Mouse (Mus musculus): ENCODE data around the gene Cep19. TPM values are rescaled to one million over a fixed set of nuclear protein-coding genes. Genes with fewer than 3 reads are reported as not detected.

Gene Cep19
- polyA plus RNA-seq, 1 experiment from 2014 or later, result 5.3 TPM

- TF ChIP-seq CTCF (IDR thresholded peaks at IDR 0.05; ENCODE audit: low read depth) (no peak), EP300 (IDR thresholded peaks at IDR 0.05; ENCODE audit: low read depth) (no peak)
- Histone ChIP-seq H3K36me3 (replicated peaks; ENCODE audit: insufficient read depth, low read length) (no peaks in the 10 kb centered on the region), H3K27me3 (ENCODE audit: insufficient read depth, low read length) (no peaks in the 10 kb centered on the region), H3K4me2 (ENCODE audit: low read depth, low read length) (no peak overlapping the region), H3K9ac (replicated peaks) (no peak overlapping the region), H3K9me3 (ENCODE audit: low read length) (0 out of 2 replicates have a peak, but pooled peaks cover 3% of the 10 kb centered on the region), H3K4me3 (ENCODE audit: low read depth, low read length) (no peak overlapping the region), H3K27ac (ENCODE audit: low read depth) (peak overlapping the region; percentile 69; the same call in 1 of the 2 replicates), H3K4me1 (ENCODE audit: insufficient read depth) (peaks cover 3% of the 10 kb centered on the region; the same call in 1 of the 2 replicates)
- 87% methylated on average over 7 of the region's 7 CpGs for WGBS (ENCODE audit: insufficient replicate concordance)
- ATAC-seq (no peak), DNase-seq (no peak)
Observed at GRCm38 (mm10) chr16:32124020-32124419, 24.4 kb downstream of the Cep19 start.

- peak; percentile 29; the same call in 1 of the 2 replicates for ATAC-seq
- H3K27ac ChIP-seq (ENCODE audit: low read depth), result peak overlapping the region; percentile 69
Observed at GRCm38 (mm10) chr16:32124444-32125335, 25.1 kb downstream of the Cep19 start.

GRCm38 (mm10) chr16:32125364-32125763, 25.8 kb downstream of the Cep19 start:
- no peak for DNase-seq
- 84% methylated on average over 3 of the region's 3 CpGs for WGBS (ENCODE audit: insufficient replicate concordance)
- H3K4me1 ChIP-seq (ENCODE audit: insufficient read depth), result peaks cover 13% of the 10 kb centered on the region
- H3K4me3 ChIP-seq (ENCODE audit: low read depth, low read length), result no peak overlapping the region
- no peak overlapping the region for H3K9ac ChIP-seq (replicated peaks)
- 0 out of 2 replicates have a peak, but pooled peaks cover 2% of the 10 kb centered on the region for H3K9me3 ChIP-seq (ENCODE audit: low read length)
- ATAC-seq, result no peak
- H3K4me2 ChIP-seq (ENCODE audit: low read depth, low read length), result no peak overlapping the region
- peak overlapping the region; percentile 69; the same call in 1 of the 2 replicates for H3K27ac ChIP-seq (ENCODE audit: low read depth)
- no peaks in the 10 kb centered on the region for H3K27me3 ChIP-seq (ENCODE audit: insufficient read depth, low read length)
- TF ChIP-seq EP300 (IDR thresholded peaks at IDR 0.05; ENCODE audit: low read depth), result no peak
- no peak for TF ChIP-seq CTCF (IDR thresholded peaks at IDR 0.05; ENCODE audit: low read depth)
- H3K36me3 ChIP-seq (replicated peaks; ENCODE audit: insufficient read depth, low read length), result no peaks in the 10 kb centered on the region

More at GRCm38 (mm10) chr16:32124444-32125335, 25.1 kb downstream of the Cep19 start:
- H3K36me3 ChIP-seq (replicated peaks; ENCODE audit: insufficient read depth, low read length), result no peaks in the 10 kb centered on the region
- TF ChIP-seq CTCF (IDR thresholded peaks at IDR 0.05; ENCODE audit: low read depth) (no peak), EP300 (IDR thresholded peaks at IDR 0.05; ENCODE audit: low read depth) (no peak)
- H3K9me3 ChIP-seq (ENCODE audit: low read length), result 0 out of 2 replicates have a peak, but pooled peaks cover 3% of the 10 kb centered on the region
- H3K27me3 ChIP-seq (ENCODE audit: insufficient read depth, low read length), result no peaks in the 10 kb centered on the region
- peak overlapping the region; percentile 39 for H3K4me2 ChIP-seq (ENCODE audit: low read depth, low read length)
- DNase-seq, result no peak
- H3K4me3 ChIP-seq (ENCODE audit: low read depth, low read length), result no peak overlapping the region
- no peak overlapping the region for H3K9ac ChIP-seq (replicated peaks)
- WGBS (ENCODE audit: insufficient replicate concordance), result 43% methylated on average over 17 of the region's 17 CpGs
- peaks cover 9% of the 10 kb centered on the region for H3K4me1 ChIP-seq (ENCODE audit: insufficient read depth)

GRCm38 (mm10) chr16:32127046-32127445, 27.4 kb downstream of the Cep19 start:
- no peaks in the 10 kb centered on the region for H3K27me3 ChIP-seq (ENCODE audit: insufficient read depth, low read length)
- no peak for DNase-seq
- H3K4me3 ChIP-seq (ENCODE audit: low read depth, low read length), result no peak overlapping the region
- H3K4me2 ChIP-seq (ENCODE audit: low read depth, low read length), result no peak overlapping the region
- peaks cover 19% of the 10 kb centered on the region for H3K4me1 ChIP-seq (ENCODE audit: insufficient read depth)
- TF ChIP-seq EP300 (IDR thresholded peaks at IDR 0.05; ENCODE audit: low read depth) (no peak), CTCF (IDR thresholded peaks at IDR 0.05; ENCODE audit: low read depth) (no peak)
- no peak for ATAC-seq
- H3K9me3 ChIP-seq (ENCODE audit: low read length), result no peaks in the 10 kb centered on the region
- no peak overlapping the region for H3K27ac ChIP-seq (ENCODE audit: low read depth)
- H3K36me3 ChIP-seq (replicated peaks; ENCODE audit: insufficient read depth, low read length), result no peaks in the 10 kb centered on the region
- WGBS (ENCODE audit: insufficient replicate concordance), result 60% methylated on average over 4 of the region's 4 CpGs
- H3K9ac ChIP-seq (replicated peaks), result no peak overlapping the region

- no peaks in the 10 kb centered on the region for H3K36me3 ChIP-seq (replicated peaks; ENCODE audit: insufficient read depth, low read length)
- peaks cover 31% of the 10 kb centered on the region for H3K4me1 ChIP-seq (ENCODE audit: insufficient read depth)
- ATAC-seq (peak; percentile 14; the same call in 1 of the 2 replicates), DNase-seq (no peak)
- peak overlapping the region; percentile 46 for H3K4me3 ChIP-seq (ENCODE audit: low read depth, low read length)
- TF ChIP-seq CTCF (IDR thresholded peaks at IDR 0.05; ENCODE audit: low read depth), result no peak
- no peak for TF ChIP-seq EP300 (IDR thresholded peaks at IDR 0.05; ENCODE audit: low read depth)
- 38% methylated on average over 20 of the region's 20 CpGs for WGBS (ENCODE audit: insufficient replicate concordance)
- no peaks in the 10 kb centered on the region for H3K27me3 ChIP-seq (ENCODE audit: insufficient read depth, low read length)
- H3K9me3 ChIP-seq (ENCODE audit: low read length), result no peaks in the 10 kb centered on the region
- H3K4me2 ChIP-seq (ENCODE audit: low read depth, low read length), result peak overlapping the region; percentile 73
- peak overlapping the region; percentile 61 for H3K9ac ChIP-seq (replicated peaks)
- H3K27ac ChIP-seq (ENCODE audit: low read depth), result peak overlapping the region; percentile 88
Observed at GRCm38 (mm10) chr16:32129449-32130189, 30.0 kb downstream of the Cep19 start.
